Mouse (Mus musculus) lung, postnatal 0 days (tissue): ENCODE measurements at regions not wholly inside any gene's neighbourhood (a gene's known extent, or its start where the extent isn't known, plus 50 kb on each side); places are given as distances from the start of the nearest gene placed in this dataset.

Source experiments
- CTCF ChIP-seq: IDR thresholded peaks from 2 replicates; pipeline ENCODE4 v1.5.1; 2016; ENCODE audit warnings: antibody characterized with exemption, mild to moderate bottlenecking
- EP300 ChIP-seq: IDR thresholded peaks from 2 replicates; pipeline ENCODE4 v1.6.1; 2016; ENCODE audit warnings: antibody characterized with exemption, mild to moderate bottlenecking, control low read depth

DNA sequence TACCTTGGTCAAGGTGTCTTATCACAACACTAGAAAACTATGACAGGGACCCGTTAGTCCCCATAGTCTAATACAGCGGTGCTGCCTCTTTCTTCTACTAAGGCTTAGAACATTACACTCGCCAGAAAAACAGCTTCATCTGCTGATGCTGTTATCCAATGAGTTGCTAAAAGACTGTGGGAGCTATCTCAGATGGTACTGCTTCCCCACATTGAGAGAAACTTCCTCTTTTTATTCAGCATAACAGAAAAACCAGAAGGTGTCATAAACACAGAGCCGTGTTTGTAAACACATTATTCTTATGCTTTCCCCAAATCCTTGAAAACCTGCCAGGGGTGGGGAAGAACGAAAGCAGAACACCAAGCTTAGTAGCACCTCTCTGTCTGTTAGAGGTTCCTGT, 49.9 kb upstream of the Arhgap5 start:
- TF ChIP-seq EP300 (no peak), CTCF (no peak)
